Mouse (Mus musculus) MEL (cell line): ENCODE measurements around the gene Snx29. TPM values are rescaled to one million over a fixed set of nuclear protein-coding genes. Genes with fewer than 3 reads are reported as not detected.
A peak's percentile ranks its signal among the peaks of the same experiment; 100 is the strongest.

Experiments used
- DNase-seq: peaks from one replicate; pipeline ENCODE4 v3.0.0; 2011; ENCODE audit warnings: low read depth, low spot score
- H3K27ac ChIP-seq: 2 replicates; pipeline ENCODE4 v1.5.1; 2012; ENCODE audit warnings: low read depth, mild to moderate bottlenecking, control low read depth, low read length, moderate library complexity; ENCODE audit not compliant: control insufficient read depth
- H3K27me3 ChIP-seq, 2 experiments: fragments of 150-350 bp in 1 of 2; sonication (generic) in 1 of 2; 2 replicates each; pipeline ENCODE4 v1.6.1; 2012; ENCODE audit warnings: low read length in 2 of 2, mild to moderate bottlenecking in 2 of 2, improper control_type of control experiment in 1 of 2, moderate library complexity in 1 of 2; ENCODE audit not compliant: insufficient read depth in 2 of 2, control insufficient read depth in 1 of 2
- H3K36me3 ChIP-seq, 2 experiments: 2 replicates each; pipeline ENCODE4 v1.6.1; 2012 to 2014; ENCODE audit warnings: low read length in 2 of 2, improper control_type of control experiment in 1 of 2, inconsistent platforms in 1 of 2, mild to moderate bottlenecking in 1 of 2; ENCODE audit not compliant: insufficient read depth in 2 of 2, control insufficient read depth in 1 of 2
- H3K4me1 ChIP-seq, 2 experiments: fragments of 150-350 bp in 1 of 2; sonication (generic) in 1 of 2; 2 replicates each; pipeline ENCODE4 v1.6.1; 2012; ENCODE audit warnings: low read length in 2 of 2, improper control_type of control experiment in 1 of 2, mild to moderate bottlenecking in 1 of 2; ENCODE audit not compliant: insufficient read depth in 2 of 2, control insufficient read depth in 1 of 2
- H3K4me3 ChIP-seq, 2 experiments: fragments of 150-350 bp in 1 of 2; sonication (generic) in 1 of 2; 2 replicates each; pipeline ENCODE4 v1.5.1; 2012; ENCODE audit warnings: low read depth in 2 of 2, low read length in 2 of 2, mild to moderate bottlenecking in 2 of 2, moderate library complexity in 2 of 2, control low read depth in 1 of 2, improper control_type of control experiment in 1 of 2; ENCODE audit not compliant: control insufficient read depth in 1 of 2, insufficient read depth in 1 of 2
- H3K79me2 ChIP-seq: 2 replicates; pipeline ENCODE4 v1.6.1; 2012; ENCODE audit warnings: mild to moderate bottlenecking, low read length, moderate library complexity; ENCODE audit not compliant: control insufficient read depth, poor library complexity, insufficient read depth
- H3K9ac ChIP-seq: 2 replicates; pipeline ENCODE4 v1.6.1; 2012; ENCODE audit warnings: low read depth, mild to moderate bottlenecking, control low read depth, low read length, moderate library complexity; ENCODE audit not compliant: control insufficient read depth, poor library complexity, severe bottlenecking
- H3K9me3 ChIP-seq: fragments of 150-350 bp; sonication (generic); replicated peaks from 2 replicates; pipeline ENCODE4 v1.6.1; 2012; ENCODE audit warnings: mild to moderate bottlenecking, low read length, improper control_type of control experiment, moderate library complexity; ENCODE audit not compliant: insufficient read depth
- CHD2 ChIP-seq: IDR thresholded peaks from 2 replicates; pipeline ENCODE4 v1.6.1; 2011; ENCODE audit warnings: low read length, improper control_type of control experiment
- E2F4 ChIP-seq: IDR thresholded peaks from 2 replicates; pipeline ENCODE4 v1.6.1; 2011; ENCODE audit warnings: low read depth, low read length, improper control_type of control experiment, borderline replicate concordance
- ELF1 ChIP-seq: IDR thresholded peaks from 2 replicates; pipeline ENCODE4 v1.6.1; 2014; ENCODE audit warnings: low read depth, mild to moderate bottlenecking, inconsistent platforms, low read length, improper control_type of control experiment, moderate library complexity
- ETS1 ChIP-seq: IDR thresholded peaks from 2 replicates; pipeline ENCODE4 v1.6.1; 2012; ENCODE audit warnings: low read depth, mild to moderate bottlenecking, inconsistent platforms, low read length, improper control_type of control experiment, moderate library complexity
- GABPA ChIP-seq: IDR thresholded peaks from 2 replicates; pipeline ENCODE4 v1.6.1; 2012; ENCODE audit warnings: low read depth, mild to moderate bottlenecking, inconsistent platforms, low read length, improper control_type of control experiment, moderate library complexity
- GATA1 ChIP-seq: IDR thresholded peaks from 2 replicates; pipeline ENCODE4 v1.6.1; 2011; ENCODE audit warnings: low read depth, low read length, improper control_type of control experiment
- HCFC1 ChIP-seq: IDR thresholded peaks from 2 replicates; pipeline ENCODE4 v1.6.1; 2012; ENCODE audit warnings: low read depth, mild to moderate bottlenecking, inconsistent platforms, low read length, improper control_type of control experiment, moderate library complexity
- JUND ChIP-seq: IDR thresholded peaks from 2 replicates; pipeline ENCODE4 v1.6.1; 2011; ENCODE audit warnings: low read depth, mild to moderate bottlenecking, improper control_type of control experiment, low read length
- KAT2A ChIP-seq: conservative IDR thresholded peaks from 2 replicates; pipeline ENCODE4 v1.6.1; 2012; ENCODE audit warnings: low read depth, low read length, improper control_type of control experiment, inconsistent platforms
- MAFK ChIP-seq: IDR thresholded peaks from 2 replicates; pipeline ENCODE4 v1.6.1; 2011; ENCODE audit warnings: low read depth, mild to moderate bottlenecking, low read length, improper control_type of control experiment, borderline replicate concordance
- POLR2A ChIP-seq, 2 experiments: IDR thresholded peaks; 2 replicates each; pipeline ENCODE4 v1.6.1; 2011 to 2012; ENCODE audit warnings: low read length in 2 of 2, mild to moderate bottlenecking in 2 of 2, control low read depth in 1 of 2, improper control_type of control experiment in 1 of 2, low read depth in 1 of 2, moderate library complexity in 1 of 2; ENCODE audit not compliant: control insufficient read depth in 1 of 2, insufficient read depth in 1 of 2, poor library complexity in 1 of 2
- POLR2AphosphoS2 ChIP-seq: IDR thresholded peaks from 2 replicates; pipeline ENCODE4 v1.6.1; 2011; ENCODE audit warnings: low read length, improper control_type of control experiment
- POLR2AphosphoS5 ChIP-seq: IDR thresholded peaks from 2 replicates; pipeline ENCODE4 v1.6.1; 2012; ENCODE audit warnings: low read depth, borderline replicate concordance, mild to moderate bottlenecking, inconsistent platforms, low read length, moderate library complexity, mixed read lengths
- RCOR1 ChIP-seq: IDR thresholded peaks from 2 replicates; pipeline ENCODE4 v1.6.1; 2012; ENCODE audit warnings: low read depth, mild to moderate bottlenecking, inconsistent platforms, low read length, improper control_type of control experiment
- SIN3A ChIP-seq: IDR thresholded peaks from 2 replicates; pipeline ENCODE4 v1.6.1; 2012; ENCODE audit warnings: low read length, improper control_type of control experiment, inconsistent platforms
- SMC3 ChIP-seq: IDR thresholded peaks from 2 replicates; pipeline ENCODE4 v1.6.1; 2011; ENCODE audit warnings: low read depth, low read length, improper control_type of control experiment
- TBP ChIP-seq: IDR thresholded peaks from 2 replicates; pipeline ENCODE4 v1.8.0; 2011; ENCODE audit warnings: low read depth, low read length, improper control_type of control experiment
- UBTF ChIP-seq: IDR thresholded peaks from 2 replicates; pipeline ENCODE4 v1.6.1; 2012; ENCODE audit warnings: low read depth, mild to moderate bottlenecking, inconsistent platforms, low read length, improper control_type of control experiment, moderate library complexity, borderline replicate concordance; ENCODE audit not compliant: insufficient read depth
- USF2 ChIP-seq, 2 experiments: IDR thresholded peaks; 2 replicates each; pipeline ENCODE4 v1.6.1; 2011 to 2012; ENCODE audit warnings: improper control_type of control experiment in 2 of 2, low read length in 2 of 2, borderline replicate concordance in 1 of 2, inconsistent platforms in 1 of 2, low read depth in 1 of 2, mild to moderate bottlenecking in 1 of 2; ENCODE audit not compliant: insufficient read depth in 1 of 2
- ZKSCAN1 ChIP-seq: IDR thresholded peaks from 2 replicates; pipeline ENCODE4 v1.6.1; 2012; ENCODE audit warnings: low read depth, mild to moderate bottlenecking, inconsistent platforms, low read length, improper control_type of control experiment, moderate library complexity
- ZMIZ1 ChIP-seq: IDR thresholded peaks from 2 replicates; pipeline ENCODE4 v1.6.1; 2012; ENCODE audit warnings: low read depth, mild to moderate bottlenecking, inconsistent platforms, low read length, improper control_type of control experiment, moderate library complexity
- ZNF384 ChIP-seq: IDR thresholded peaks from 2 replicates; pipeline ENCODE4 v1.6.1; 2012; ENCODE audit warnings: low read depth, mild to moderate bottlenecking, inconsistent platforms, low read length, improper control_type of control experiment
- polyA plus RNA-seq, 2 experiments: library from polyadenylated mRNA; stranded (reverse) in 1 of 2; unstranded in 1 of 2; fragments of >175 nt in 1 of 2; fragments of >200 nt in 1 of 2; gene quantifications; 2 replicates each; pipeline versions ENCODE4 v1.2.1 to v1.2.4; 2012; ENCODE audit warnings: low replicate concordance in 2 of 2, low read depth in 1 of 2; ENCODE audit not compliant: insufficient read length in 2 of 2, insufficient read depth in 1 of 2, missing spikeins in 1 of 2
- total RNA-seq: library from RNA; depleted of rRNA; stranded (reverse); fragments of 300-350 nt; gene quantifications from 2 replicates; pipeline ENCODE4 v1.2.3, GENCODE M21; 2012

Snx29 gene
- total and polyA plus RNA-seq, 3 experiments: 0.72 to 0.73 TPM; not detected in 1

DNA sequence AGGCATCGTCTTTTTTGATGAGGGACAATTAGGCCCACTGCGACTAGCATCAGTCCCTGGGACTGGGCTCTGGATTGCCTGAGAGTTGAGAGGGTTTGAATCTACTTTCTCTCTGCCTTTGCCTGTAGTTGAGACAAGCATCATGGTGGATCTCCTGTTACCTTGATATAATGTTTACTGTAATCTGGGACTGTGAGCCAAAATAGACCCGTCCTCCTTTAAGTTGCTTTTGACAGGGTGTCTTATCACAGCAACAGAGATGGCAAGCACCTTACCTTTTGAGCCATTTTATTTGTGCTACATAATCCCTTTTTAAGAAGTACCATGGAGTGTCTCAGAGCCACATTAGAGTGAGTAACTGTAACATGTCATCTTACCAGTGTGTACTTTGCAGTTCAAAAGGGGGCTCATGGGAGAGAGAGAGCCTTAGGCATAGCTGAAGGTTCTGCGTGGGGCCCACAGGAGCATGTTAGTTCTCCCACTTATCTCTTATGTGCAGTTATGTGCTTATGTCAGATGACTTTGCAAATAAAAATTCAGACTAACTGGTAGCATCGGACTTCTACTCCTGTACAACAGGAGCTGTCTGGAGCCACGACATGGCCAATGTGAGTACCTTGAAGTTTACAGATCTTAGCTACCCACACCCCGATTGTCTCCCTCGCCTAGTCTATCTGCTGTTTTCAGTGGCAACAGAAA lies 261.4 kb downstream of the Snx29 start:
- no peaks in the 10 kb centered on the region; a peak in 1 of 4 replicates for H3K27me3 ChIP-seq
- no peaks in the 10 kb centered on the region for H3K36me3 ChIP-seq
- H3K27ac ChIP-seq: no peak overlapping the region
- no peaks in the 10 kb centered on the region for H3K4me1 ChIP-seq
- no peaks in the 10 kb centered on the region for H3K79me2 ChIP-seq
- H3K9ac ChIP-seq: no peak overlapping the region
- H3K9me3 ChIP-seq: no peaks in the 10 kb centered on the region
- TF ChIP-seq CHD2: no peak
- no peak for TF ChIP-seq USF2 (IDR thresholded peaks at IDR 0.05; ENCODE audit: borderline replicate concordance in 1 of 2, insufficient read depth in 1 of 2, low read depth in 1 of 2, low read length in 2 of 2)
- TF ChIP-seq E2F4: no peak
- TF ChIP-seq UBTF: no peak
- TF ChIP-seq JUND: no peak
- no peak for TF ChIP-seq POLR2A (IDR thresholded peaks at IDR 0.05; ENCODE audit: control insufficient read depth in 1 of 2, insufficient read depth in 1 of 2, low read depth in 1 of 2, low read length in 2 of 2, poor library complexity in 1 of 2)
- TF ChIP-seq ZMIZ1: no peak
- no peak for TF ChIP-seq RCOR1
- TF ChIP-seq HCFC1: no peak
- no peak for TF ChIP-seq ZNF384
- no peak for TF ChIP-seq POLR2AphosphoS5
- no peak for TF ChIP-seq POLR2AphosphoS2
- H3K4me3 ChIP-seq: no peak overlapping the region
- peak; percentile 14 for DNase-seq

DNA sequence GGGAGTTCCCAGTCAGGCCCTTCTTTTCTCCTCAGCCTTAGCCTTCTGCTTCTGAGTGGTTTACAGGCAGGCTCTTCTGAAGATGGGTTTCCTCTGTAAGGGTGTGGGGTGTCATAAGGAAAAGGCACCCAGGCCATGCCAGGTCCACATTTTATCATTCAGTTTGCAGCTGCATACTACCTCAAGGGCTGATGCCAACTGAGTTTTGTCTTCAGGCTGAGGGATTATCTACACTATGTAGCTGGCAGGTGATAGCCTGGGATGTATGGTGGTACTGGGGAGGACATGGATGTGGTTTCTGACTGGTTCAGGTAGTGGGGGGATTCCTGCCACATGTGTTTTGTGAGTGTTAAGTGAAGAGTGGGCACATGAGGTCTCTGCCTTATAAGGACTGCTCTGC lies 266.0 kb downstream of the Snx29 start:
- TF ChIP-seq GATA1: no peak
- no peak for TF ChIP-seq SIN3A
- no peak for TF ChIP-seq TBP
- no peak for TF ChIP-seq MAFK
- TF ChIP-seq ZKSCAN1: no peak
- no peak for TF ChIP-seq SMC3
- no peak for TF ChIP-seq ELF1
- TF ChIP-seq KAT2A: no peak
- no peak for TF ChIP-seq ETS1
- TF ChIP-seq POLR2AphosphoS5: no peak
- no peak for TF ChIP-seq GABPA
- no peak overlapping the region for H3K9ac ChIP-seq
- H3K27ac ChIP-seq: no peak overlapping the region
- no peaks in the 10 kb centered on the region for H3K9me3 ChIP-seq
- H3K79me2 ChIP-seq: no peaks in the 10 kb centered on the region
- no peaks in the 10 kb centered on the region for H3K36me3 ChIP-seq
- no peaks in the 10 kb centered on the region for H3K4me1 ChIP-seq
- no peaks in the 10 kb centered on the region for H3K27me3 ChIP-seq
- DNase-seq: no peak
- no peak overlapping the region for H3K4me3 ChIP-seq
